Mouse (Mus musculus) intestine, embryonic 15.5 days (tissue): ENCODE results near the gene Acap3. TPM values are rescaled to one million over a fixed set of nuclear protein-coding genes. Genes with fewer than 3 reads are reported as not detected.

Source experiments
- ATAC-seq: fragments of 200-750 bp; cut with Nextera tagmentation; 2 replicates; pipeline ENCODE4 v1.8.0; 2017; ENCODE audit warnings: moderate TSS enrichment, moderate library complexity
- H3K27ac ChIP-seq: fragments of 300-500 bp; sonication (generic); 2 replicates; pipeline ENCODE4 v1.5.1; 2015; ENCODE audit warnings: mild to moderate bottlenecking, inconsistent platforms
- H3K27me3 ChIP-seq: fragments of 300-500 bp; sonication (generic); replicated peaks from 2 replicates; pipeline ENCODE4 v1.6.1; 2015; ENCODE audit warnings: inconsistent platforms
- H3K36me3 ChIP-seq: fragments of 300-500 bp; sonication (generic); 2 replicates; pipeline ENCODE4 v1.6.1; 2015; ENCODE audit warnings: inconsistent platforms
- H3K4me1 ChIP-seq: fragments of 300-500 bp; sonication (generic); replicated peaks from 2 replicates; pipeline ENCODE4 v1.6.1; 2015; ENCODE audit warnings: inconsistent platforms
- H3K4me2 ChIP-seq: fragments of 300-500 bp; sonication (generic); replicated peaks from 2 replicates; pipeline ENCODE4 v1.6.1; 2015; ENCODE audit warnings: mild to moderate bottlenecking, inconsistent platforms
- H3K4me3 ChIP-seq: fragments of 300-500 bp; sonication (generic); replicated peaks from 2 replicates; pipeline ENCODE4 v1.5.1; 2015; ENCODE audit warnings: inconsistent platforms
- H3K9ac ChIP-seq: fragments of 300-500 bp; sonication (generic); 2 replicates; pipeline ENCODE4 v1.6.1; 2015; ENCODE audit warnings: inconsistent platforms
- H3K9me3 ChIP-seq: fragments of 300-500 bp; sonication (generic); 2 replicates; pipeline ENCODE4 v1.6.1; 2016; ENCODE audit warnings: inconsistent platforms
- WGBS: fragments of 180-500 bp; shearing (Covaris S2); methylation state at CpG from one replicate; pipeline ENCODE4 v1.1.7; 2015; 5-methylcytosine and 5-hydroxymethylcytosine counted together
- polyA plus RNA-seq: library from polyadenylated mRNA; unstranded; fragments of >200 nt; fragmentation: Nextera tagmentation; extraction: Ambion mirVana; gene quantifications from 2 replicates; pipeline ENCODE4 v1.2.1, GENCODE M21; 2015

Acap3 gene
- polyA plus RNA-seq, result 12.2 and 13.7 TPM in 2 replicates

DNA sequence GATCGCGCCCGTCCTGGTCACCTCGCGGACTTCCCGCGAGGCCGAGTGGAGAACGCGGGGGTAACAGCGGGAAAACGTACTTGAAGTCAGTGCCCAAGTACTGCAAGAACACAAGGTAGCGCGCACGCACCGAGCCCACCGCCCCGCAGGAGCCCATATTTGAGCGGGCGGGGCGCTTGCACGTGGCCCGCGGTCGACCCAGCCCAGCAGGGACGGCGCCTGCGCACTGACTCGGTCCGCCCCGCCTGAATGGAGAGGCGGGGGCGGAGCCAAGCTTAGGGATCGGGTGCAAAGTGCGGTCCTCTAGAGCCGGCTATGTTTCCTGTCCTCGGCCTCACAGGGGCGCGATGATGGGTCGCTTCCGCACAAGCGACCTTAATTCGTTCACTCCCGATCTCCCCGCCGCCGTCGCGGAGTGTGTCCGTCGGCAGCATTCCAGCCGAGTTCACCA lies at the start of gene Acap3, which contains the start of gene Pusl1:
Gene Acap3 (plus strand): TSS at position 272 of the 451 bp plus-strand sequence.
Gene Pusl1 (minus strand): TSS at position 231 of the 451 bp plus-strand sequence.
- Histone ChIP-seq H3K9me3 (no peaks in the 10 kb centered on the region), H3K4me3 (peak within 1 kb of the TSS; percentile 94), H3K36me3 (peaks cover 21% of the 10 kb centered on the region), H3K4me1 (peaks cover 42% of the 10 kb centered on the region), H3K27me3 (no peaks in the 10 kb centered on the region), H3K27ac (peak within 1 kb of the TSS; percentile 99), H3K9ac (peak within 1 kb of the TSS; percentile 87), H3K4me2 (peak within 1 kb of the TSS; percentile 96)
- under 1% methylated on average over 52 of the region's 52 CpGs for WGBS
- peak; percentile 92 for ATAC-seq

DNA sequence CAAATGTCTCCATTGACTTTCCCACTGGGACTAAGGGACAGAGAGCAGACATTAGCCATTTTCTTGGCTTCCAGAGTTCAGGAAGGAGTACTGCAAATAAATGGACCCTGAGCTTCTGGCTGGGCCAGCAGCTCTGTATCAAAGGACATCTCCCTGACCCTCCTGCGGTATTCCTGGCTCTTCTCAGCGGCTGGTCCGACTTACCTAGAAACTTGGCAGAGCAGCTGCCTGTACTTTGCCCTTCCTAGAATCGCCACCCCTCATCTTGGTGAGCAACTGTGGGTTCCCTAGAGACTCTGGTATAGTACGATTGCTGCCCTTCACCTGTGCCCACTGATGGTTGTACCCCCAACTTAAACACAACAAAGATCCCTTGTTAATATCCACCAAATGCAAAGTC lies 48.4 kb upstream of the Acap3 start:
- no peak for ATAC-seq

DNA sequence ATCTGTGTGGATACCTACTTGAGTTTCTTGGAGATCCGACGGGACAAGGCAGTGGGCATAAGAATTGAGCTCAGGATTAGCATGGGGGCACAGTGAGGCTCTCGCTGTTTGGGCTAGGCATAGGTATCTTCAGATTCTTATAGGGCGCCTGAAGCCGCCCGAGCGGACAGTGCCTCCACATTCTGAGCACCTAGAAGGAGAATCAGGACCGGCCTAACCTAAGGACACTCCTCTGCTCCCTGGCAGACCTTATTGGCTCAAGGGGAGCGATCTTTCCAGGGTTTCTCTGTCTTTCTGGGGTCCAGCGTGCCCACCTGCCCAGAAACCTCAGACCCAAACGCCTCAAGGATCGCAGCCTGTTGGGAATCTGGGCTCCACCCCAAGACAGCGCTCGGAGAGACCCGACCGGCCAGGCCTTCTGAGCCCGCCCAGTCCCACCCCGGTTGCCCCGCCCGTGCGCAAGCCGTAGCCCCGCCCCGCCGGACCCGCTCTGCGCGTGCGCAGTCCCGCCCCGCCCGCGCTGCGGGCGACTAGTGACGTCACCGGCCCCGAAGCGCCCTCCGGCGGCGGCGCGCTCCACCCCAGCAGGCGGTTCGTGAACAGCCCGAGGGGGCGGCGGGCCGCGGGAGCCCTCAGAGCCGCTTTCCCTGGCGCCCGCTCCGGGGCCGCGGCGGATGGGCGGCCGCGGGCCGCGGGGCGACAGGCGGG lies 44.6 kb upstream of the Acap3 start, which contains the start of gene Dvl1:
Gene Dvl1 (plus strand): TSS at position 532 of the 708 bp plus-strand sequence.
- Histone ChIP-seq H3K36me3 (0 out of 2 replicates have a peak, but pooled peaks cover 4% of the 10 kb centered on the region), H3K9me3 (no peaks in the 10 kb centered on the region), H3K4me3 (peak within 1 kb of the TSS; percentile 86), H3K9ac (peak within 1 kb of the TSS; percentile 89), H3K4me1 (peaks cover 26% of the 10 kb centered on the region), H3K27ac (peak within 1 kb of the TSS; percentile 61), H3K4me2 (peak within 1 kb of the TSS; percentile 93), H3K27me3 (no peaks in the 10 kb centered on the region)
- peak; percentile 95 for ATAC-seq
- 3% methylated on average over 46 of the region's 65 CpGs for WGBS

More for the DNA sequence above, 48.4 kb upstream of the Acap3 start:
- WGBS, result 88% methylated on average over 5 of the region's 5 CpGs
- no peak overlapping the region for H3K9ac ChIP-seq
- no peak overlapping the region for H3K4me2 ChIP-seq
- no peaks in the 10 kb centered on the region for H3K27me3 ChIP-seq
- H3K9me3 ChIP-seq, result no peaks in the 10 kb centered on the region
- H3K4me1 ChIP-seq, result peaks cover 36% of the 10 kb centered on the region
- H3K36me3 ChIP-seq, result 0 out of 2 replicates have a peak, but pooled peaks cover 4% of the 10 kb centered on the region
- H3K27ac ChIP-seq, result no peak overlapping the region
- H3K4me3 ChIP-seq, result no peak overlapping the region

DNA sequence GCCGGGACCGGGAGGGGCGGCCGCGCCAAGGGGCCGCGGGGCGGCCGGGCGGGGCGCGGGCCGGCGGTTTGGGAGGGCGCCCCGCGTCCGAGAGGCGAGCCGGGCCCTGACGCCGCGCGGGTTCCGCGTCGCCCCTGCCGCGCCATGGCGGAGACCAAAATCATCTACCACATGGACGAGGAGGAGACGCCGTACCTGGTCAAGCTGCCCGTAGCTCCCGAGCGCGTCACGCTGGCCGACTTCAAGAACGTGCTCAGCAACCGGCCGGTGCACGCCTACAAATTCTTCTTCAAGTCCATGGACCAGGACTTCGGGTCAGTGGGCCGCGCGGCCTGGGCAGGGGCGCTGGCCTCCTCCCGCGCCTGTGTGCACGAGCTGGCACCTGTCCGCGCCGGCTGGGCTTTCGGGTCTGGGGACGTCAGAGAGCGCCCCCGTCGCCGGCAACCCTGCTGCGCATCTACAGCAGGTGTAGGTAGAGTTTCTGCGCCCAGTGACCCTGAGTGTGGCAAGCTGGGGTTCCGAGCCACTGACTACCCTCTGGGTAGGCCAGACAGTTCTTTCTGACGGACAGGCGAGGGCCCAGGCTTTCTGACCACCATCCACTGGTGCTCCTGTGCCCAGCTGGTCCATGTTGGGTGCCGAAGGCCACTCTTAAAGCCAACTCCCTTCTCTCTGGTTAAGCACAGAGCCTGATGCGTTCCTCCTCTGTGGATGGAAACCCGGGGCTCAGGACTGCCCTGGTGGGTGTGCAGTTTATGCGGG lies 43.9 kb upstream of the Acap3 start:
- peak; percentile 75 for ATAC-seq
- under 1% methylated on average over 65 of the region's 69 CpGs for WGBS
- H3K27ac ChIP-seq, result peak overlapping the region; percentile 56
- peak overlapping the region; percentile 86 for H3K4me3 ChIP-seq
- no peaks in the 10 kb centered on the region for H3K9me3 ChIP-seq
- no peaks in the 10 kb centered on the region for H3K27me3 ChIP-seq
- 0 out of 2 replicates have a peak, but pooled peaks cover 1% of the 10 kb centered on the region for H3K36me3 ChIP-seq
- peaks cover 26% of the 10 kb centered on the region for H3K4me1 ChIP-seq
- peak overlapping the region; percentile 93 for H3K4me2 ChIP-seq
- peak overlapping the region; percentile 89 for H3K9ac ChIP-seq

DNA sequence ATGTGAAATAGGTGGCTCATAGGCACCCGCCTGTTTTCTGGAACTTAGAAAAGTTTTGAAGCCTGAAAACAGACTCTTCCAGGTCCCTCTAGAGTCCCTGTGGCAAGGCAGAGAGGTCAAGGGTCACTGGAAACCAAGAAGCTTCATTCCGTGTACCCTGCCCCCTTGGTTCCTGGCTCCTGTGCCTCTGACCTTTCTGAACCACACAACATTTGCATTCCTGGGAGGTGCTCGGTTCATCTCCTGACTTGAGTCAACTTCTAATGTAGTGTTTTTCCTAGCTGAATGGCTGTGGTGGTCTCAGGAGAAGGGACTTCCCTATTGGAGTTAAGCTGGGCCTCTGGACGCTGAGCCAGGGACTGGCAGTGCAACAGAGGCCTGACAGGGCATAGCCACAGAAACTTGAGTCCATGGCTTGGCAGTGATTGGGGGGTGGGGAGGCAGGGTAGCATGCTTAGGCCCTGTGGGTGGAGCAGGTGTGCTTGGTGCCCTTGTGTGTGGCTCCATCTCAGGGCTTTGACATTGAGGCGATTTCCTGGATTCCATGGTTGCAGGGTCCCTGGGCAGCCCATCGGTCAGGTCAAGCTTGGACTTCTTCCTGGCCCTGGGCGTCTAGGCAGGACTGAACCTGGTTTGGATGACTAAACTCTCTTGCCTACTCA lies 43.1 kb upstream of the Acap3 start:
- whole genome bisulfite sequencing, result 59% methylated on average over 7 of the region's 7 CpGs
- no peak overlapping the region for H3K27ac ChIP-seq
- ATAC-seq, result no peak

DNA sequence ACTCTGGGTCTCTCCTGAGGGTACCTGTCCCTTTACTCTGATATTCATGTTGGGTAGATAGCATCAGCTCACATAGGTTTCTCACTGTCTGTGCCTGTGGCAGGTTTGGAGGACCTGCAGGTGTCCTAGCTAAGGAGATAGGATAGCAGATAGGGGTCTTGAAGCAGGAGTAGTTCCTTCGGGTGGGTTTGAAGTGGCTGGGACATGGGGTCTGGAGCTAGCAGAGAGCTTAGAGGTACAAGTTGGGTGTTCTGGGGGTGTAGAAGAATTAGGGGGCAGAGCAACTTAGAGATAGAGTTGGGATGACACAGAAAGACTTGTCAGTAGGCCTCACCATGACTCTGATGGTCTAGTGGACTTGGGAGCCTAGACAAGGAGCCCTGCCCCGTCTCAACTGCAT lies 42.2 kb upstream of the Acap3 start:
- 0 out of 2 replicates have a peak overlapping the region, but pooled peaks have one; percentile 93 for H3K4me2 ChIP-seq

More for the DNA sequence above, 43.1 kb upstream of the Acap3 start:
- Histone ChIP-seq H3K27me3 (no peaks in the 10 kb centered on the region), H3K4me1 (peaks cover 26% of the 10 kb centered on the region), H3K9ac (peak overlapping the region; percentile 89), H3K9me3 (no peaks in the 10 kb centered on the region), H3K4me3 (peak overlapping the region; percentile 86), H3K4me2 (peak overlapping the region; percentile 93), H3K36me3 (no peaks in the 10 kb centered on the region)

DNA sequence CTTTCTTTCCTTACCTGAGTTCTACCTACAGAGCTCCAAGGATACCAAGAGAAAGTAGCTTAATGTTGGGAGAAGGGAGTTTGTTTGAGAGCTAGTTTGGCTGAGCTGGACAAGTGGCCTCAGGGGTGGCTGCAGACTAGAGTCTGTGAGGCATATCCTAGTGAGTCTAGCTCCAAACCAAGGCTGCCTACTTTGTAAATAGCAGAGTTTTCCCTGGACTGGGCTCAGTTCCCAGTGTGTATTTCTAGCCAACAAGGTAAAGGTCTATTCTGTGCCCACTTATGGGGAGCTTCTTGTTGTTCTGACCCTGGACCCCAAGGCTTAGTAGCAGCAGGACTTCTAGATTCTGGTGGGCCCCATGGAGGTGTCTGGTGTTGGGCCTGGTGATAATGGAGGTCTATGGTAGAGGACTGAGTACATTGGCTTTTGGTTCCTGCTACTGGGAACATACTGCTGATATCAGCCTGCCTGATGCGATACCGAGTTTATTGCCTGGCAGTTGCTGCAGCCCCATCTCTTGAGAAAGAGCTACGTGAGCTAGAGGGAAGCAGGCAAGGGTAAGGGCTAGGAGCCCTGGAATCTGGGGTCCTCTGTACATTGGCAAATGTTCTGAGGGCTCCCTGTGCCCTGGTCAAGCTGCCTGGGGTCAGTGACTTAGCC lies 41.7 kb upstream of the Acap3 start:
- peaks cover 26% of the 10 kb centered on the region for H3K4me1 ChIP-seq
- H3K4me2 ChIP-seq, result no peak overlapping the region
- H3K9me3 ChIP-seq, result no peaks in the 10 kb centered on the region
- WGBS, result 88% methylated on average over 3 of the region's 3 CpGs
- no peak overlapping the region for H3K9ac ChIP-seq
- ATAC-seq, result no peak
- H3K27me3 ChIP-seq, result no peaks in the 10 kb centered on the region
- H3K36me3 ChIP-seq, result peaks cover 7% of the 10 kb centered on the region
- H3K27ac ChIP-seq, result no peak overlapping the region
- H3K4me3 ChIP-seq, result no peak overlapping the region

More for the DNA sequence above, 42.2 kb upstream of the Acap3 start:
- 87% methylated on average over 2 of the region's 2 CpGs for WGBS
- Histone ChIP-seq H3K4me3 (no peak overlapping the region), H3K9me3 (no peaks in the 10 kb centered on the region), H3K27me3 (no peaks in the 10 kb centered on the region), H3K27ac (no peak overlapping the region), H3K4me1 (peaks cover 26% of the 10 kb centered on the region), H3K36me3 (peaks cover 2% of the 10 kb centered on the region), H3K9ac (no peak overlapping the region)
- ATAC-seq, result no peak

DNA sequence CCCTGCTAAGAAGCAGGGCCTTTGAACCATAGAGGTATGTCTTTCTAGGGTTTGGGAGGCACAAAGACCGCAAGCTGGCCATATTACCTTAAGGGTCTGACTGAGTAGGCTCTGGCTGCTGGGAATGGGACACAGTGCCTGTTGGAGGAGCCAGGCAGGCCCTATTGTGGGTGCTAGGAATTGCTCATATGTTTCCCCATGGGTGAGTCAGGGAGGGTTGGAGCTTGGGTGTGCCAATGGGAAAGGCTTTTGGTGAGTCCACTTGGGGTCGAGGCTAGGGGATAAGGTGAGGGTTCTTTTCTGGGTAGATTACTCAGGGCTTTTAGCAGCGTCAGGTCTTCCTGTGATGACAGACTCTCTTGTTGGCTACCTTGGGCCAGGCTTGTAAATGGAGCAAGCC lies 40.3 kb upstream of the Acap3 start:
- H3K9me3 ChIP-seq, result no peaks in the 10 kb centered on the region
- no peak overlapping the region for H3K9ac ChIP-seq
- ATAC-seq, result no peak
- H3K36me3 ChIP-seq, result peaks cover 20% of the 10 kb centered on the region
- H3K27ac ChIP-seq, result no peak overlapping the region
- H3K4me3 ChIP-seq, result no peak overlapping the region
- H3K4me1 ChIP-seq, result peaks cover 25% of the 10 kb centered on the region
- H3K4me2 ChIP-seq, result no peak overlapping the region
- H3K27me3 ChIP-seq, result no peaks in the 10 kb centered on the region
- WGBS, result 85% methylated on average over 3 of the region's 3 CpGs

DNA sequence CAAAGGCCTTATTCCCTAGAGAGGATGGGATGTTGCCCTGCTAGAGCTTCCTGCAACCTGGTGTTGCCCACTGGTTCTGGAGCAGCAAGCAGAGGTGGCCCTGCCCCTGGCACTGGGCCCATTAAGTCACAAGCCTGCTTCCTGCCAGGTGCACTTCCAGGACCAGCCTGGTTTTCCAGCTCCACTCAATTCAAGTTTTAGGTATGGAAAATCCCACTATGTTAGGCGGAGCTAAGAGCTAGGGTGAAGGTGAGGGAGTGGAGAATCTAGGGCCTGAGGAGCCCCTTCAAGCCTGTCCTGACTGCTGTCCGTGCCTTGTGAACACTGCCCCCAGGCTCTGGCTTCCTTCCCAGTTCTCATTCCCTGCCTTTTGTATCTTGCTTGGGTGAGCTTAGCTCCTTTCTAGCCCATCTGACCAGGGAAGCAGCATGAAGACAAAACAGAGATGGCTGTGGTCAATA lies 39.6 kb upstream of the Acap3 start:
- no peak overlapping the region for H3K4me3 ChIP-seq
- H3K9ac ChIP-seq, result no peak overlapping the region
- no peak overlapping the region for H3K4me2 ChIP-seq
- 81% methylated on average over 2 of the region's 2 CpGs for WGBS
- H3K36me3 ChIP-seq, result peaks cover 24% of the 10 kb centered on the region
- ATAC-seq, result no peak
- no peaks in the 10 kb centered on the region for H3K27me3 ChIP-seq
- H3K4me1 ChIP-seq, result peaks cover 21% of the 10 kb centered on the region
- no peaks in the 10 kb centered on the region for H3K9me3 ChIP-seq
- no peak overlapping the region for H3K27ac ChIP-seq

DNA sequence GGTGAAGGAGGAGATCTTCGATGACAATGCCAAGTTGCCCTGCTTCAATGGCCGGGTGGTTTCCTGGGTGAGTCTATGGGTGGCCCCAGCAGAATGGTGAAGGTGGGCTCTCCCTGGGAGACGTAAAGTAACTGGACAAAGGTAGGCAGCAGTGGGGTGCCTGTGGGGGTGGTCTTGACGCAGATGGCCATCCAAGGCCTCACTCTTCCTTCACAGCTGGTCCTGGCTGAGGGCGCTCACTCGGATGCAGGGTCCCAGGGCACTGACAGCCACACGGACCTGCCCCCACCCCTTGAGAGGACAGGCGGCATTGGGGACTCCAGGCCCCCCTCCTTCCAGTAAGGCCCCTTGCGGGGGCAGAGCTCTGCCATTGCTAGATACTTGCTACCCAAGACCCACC lies 38.2 kb upstream of the Acap3 start:
- Histone ChIP-seq H3K36me3 (peaks cover 33% of the 10 kb centered on the region), H3K4me3 (no peak overlapping the region), H3K27ac (no peak overlapping the region), H3K27me3 (no peaks in the 10 kb centered on the region), H3K4me1 (peaks cover 14% of the 10 kb centered on the region), H3K9ac (no peak overlapping the region), H3K9me3 (no peaks in the 10 kb centered on the region), H3K4me2 (no peak overlapping the region)
- ATAC-seq, result no peak
- WGBS, result 88% methylated on average over 9 of the region's 9 CpGs

DNA sequence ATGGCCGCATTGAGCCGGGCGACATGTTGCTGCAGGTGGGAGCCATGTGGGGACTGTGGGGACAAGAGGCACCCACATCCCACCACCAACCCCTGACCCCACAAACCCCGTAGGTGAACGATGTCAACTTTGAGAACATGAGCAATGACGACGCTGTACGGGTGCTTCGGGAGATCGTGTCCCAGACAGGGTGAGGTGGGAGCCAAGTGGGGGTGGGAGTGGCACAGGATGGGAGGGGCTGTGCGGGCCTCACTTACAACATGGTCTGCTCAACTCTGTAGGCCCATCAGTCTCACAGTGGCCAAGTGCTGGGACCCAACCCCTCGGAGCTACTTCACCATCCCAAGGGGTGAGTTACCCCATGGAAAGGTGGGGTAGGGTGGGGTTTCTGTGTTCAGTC lies 36.6 kb upstream of the Acap3 start:
- H3K36me3 ChIP-seq, result peaks cover 38% of the 10 kb centered on the region
- no peak for ATAC-seq

More for the DNA sequence above, 36.6 kb upstream of the Acap3 start:
- Histone ChIP-seq H3K9me3 (no peaks in the 10 kb centered on the region), H3K9ac (no peak overlapping the region), H3K4me2 (no peak overlapping the region), H3K4me3 (no peak overlapping the region), H3K4me1 (no peaks in the 10 kb centered on the region), H3K27me3 (no peaks in the 10 kb centered on the region), H3K27ac (no peak overlapping the region)
- 91% methylated on average over 12 of the region's 12 CpGs for whole genome bisulfite sequencing
